ENCODE assay signal across 8 mouse cellular contexts in the genomic region with DNA sequence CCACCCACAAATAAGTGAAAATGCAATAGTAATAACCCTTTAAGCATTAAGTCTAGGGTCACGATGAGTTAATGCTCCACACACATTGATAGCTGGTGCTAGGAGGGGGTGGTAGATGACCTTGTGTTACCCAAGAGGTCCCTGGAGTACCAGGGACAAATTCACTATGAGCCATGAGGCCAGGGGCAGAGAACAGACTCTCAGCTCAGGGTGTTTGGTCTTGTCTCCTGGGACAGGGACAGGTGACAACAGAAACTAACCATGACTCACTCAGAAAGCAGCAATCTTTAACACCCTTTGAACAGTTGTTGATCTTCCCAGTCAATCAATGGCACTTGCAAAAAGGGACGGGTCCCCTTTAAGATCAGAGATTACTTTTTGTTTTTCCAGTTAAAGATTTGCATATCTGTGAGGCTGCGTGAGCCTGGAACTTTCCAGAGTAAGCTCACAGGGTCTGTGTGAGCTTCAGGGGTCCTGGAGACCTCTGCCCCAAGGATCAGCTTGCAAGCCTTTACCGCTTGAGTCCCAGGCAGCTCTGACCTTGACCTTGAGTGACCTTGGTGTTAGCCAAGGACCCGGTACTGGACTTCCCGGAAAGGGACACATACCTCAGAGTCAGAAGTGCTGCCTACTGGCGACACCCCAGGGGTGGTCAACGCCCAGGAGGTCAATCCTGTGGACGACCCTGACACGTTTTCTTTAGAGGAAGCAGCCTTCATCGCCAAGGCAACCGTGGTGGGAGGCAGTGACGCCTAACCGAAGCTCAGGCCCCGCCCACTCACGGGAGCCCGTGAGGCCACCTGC. TPM values are rescaled to one million over a fixed set of nuclear protein-coding genes. Genes with fewer than 3 reads are reported as not detected.
DNase-seq lines count a peak whose midpoint lies in the region; ATAC-seq lines count a peak whose summit lies in the region.

A gene (minus strand): TSS at position 758 of the 804 bp plus-strand sequence.

- H3K9me3 ChIP-seq in intestine, embryonic 15.5 days = no peaks in the 10 kb centered on the region

- no peaks in the 10 kb centered on the region for H3K36me3 ChIP-seq in intestine, embryonic 15.5 days

- intact Hi-C loops in left cerebral cortex, postnatal 10 days (cut with DNase I) = no loop called here

- WGBS in intestine, embryonic 15.5 days = 10% methylated on average over 17 of the region's 17 CpGs

- H3K27me3 ChIP-seq in intestine, embryonic 15.5 days (replicated peaks) = no peaks in the 10 kb centered on the region

- H3K27ac ChIP-seq in intestine, embryonic 15.5 days = peak within 1 kb of the TSS; percentile 71

- DNase-seq in R1 (ENCODE audit: low read depth, low spot score) = peak; percentile 86
- DNase-seq in cerebellum, postnatal 25 days = peak; percentile 8 to 31
- peak; percentile 31 for DNase-seq in gastrocnemius, postnatal 25 days
- peak; percentile 60 to 85 for DNase-seq in left cerebral cortex, postnatal 10 days (ENCODE audit: extremely low spot score in 1 of 2, low spot score in 2 of 2)
- DNase-seq in right cerebral cortex, postnatal 10 days (ENCODE audit: low spot score in 2 of 2) = peak; percentile 85 to 90
- DNase-seq in urinary bladder, postnatal 10 days (ENCODE audit: low spot score) = peak; percentile 13

- peaks cover 11% of the 10 kb centered on the region for H3K4me1 ChIP-seq in intestine, embryonic 15.5 days (replicated peaks)

- ATAC-seq in intestine, embryonic 15.5 days = peak; percentile 84
- ATAC-seq in megakaryocyte, adult 5-6 weeks (ENCODE audit: poor library complexity, severe bottlenecking) = peak; percentile 95

- H3K9ac ChIP-seq in intestine, embryonic 15.5 days = peak within 1 kb of the TSS; percentile 34; the same call in 1 of the 2 replicates

- H3K4me3 ChIP-seq in intestine, embryonic 15.5 days (replicated peaks) = peak within 1 kb of the TSS; percentile 42

- H3K4me2 ChIP-seq in intestine, embryonic 15.5 days (replicated peaks) = peak within 1 kb of the TSS; percentile 71

RNA-seq across cellular contexts. Expression of the gene that starts here (rescaled TPM):
- under 1 TPM; 0.33 to 0.86 TPM for total RNA-seq in gastrocnemius, postnatal 25 days (2021)
- polyA plus RNA-seq in intestine, embryonic 15.5 days (2015; fragmentation: Nextera tagmentation; extraction: Ambion mirVana) = 5.6 and 7.4 TPM in 2 replicates
- total RNA-seq in left cerebral cortex, postnatal 10 days (2021) = 1 to 10 TPM; 1.9 to 2.1 TPM
- not detected in 2 replicates for total RNA-seq in megakaryocyte, adult 5-6 weeks (2015)
- total RNA-seq in megakaryocyte, adult 5-6 weeks (2017) = not detected in 2 replicates

Comparison
In these comparisons a context has a peak if more than half of its experiments do, and no peak if none do; other contexts are left out.
1. Peak in every context shown above with its lines: DNase-seq, ATAC-seq, H3K4me3 ChIP-seq and H3K27ac ChIP-seq.
2. Peak in DNase-seq in gastrocnemius, postnatal 25 days; RNA of the gene not detected or under 1 TPM.
3. Peak in ATAC-seq in megakaryocyte, adult 5-6 weeks; RNA of the gene not detected or under 1 TPM.
4. DNase-seq: peak in every context shown above with its lines; median percentile 88 in right cerebral cortex, postnatal 10 days; 86 in R1; 72 in left cerebral cortex, postnatal 10 days; 31 in gastrocnemius, postnatal 25 days; 20 in cerebellum, postnatal 25 days; 13 in urinary bladder, postnatal 10 days.